Mouse (Mus musculus) gastrocnemius, postnatal 10 days (tissue): ENCODE measurements around the gene Ddx21. TPM values are rescaled to one million over a fixed set of nuclear protein-coding genes. Genes with fewer than 3 reads are reported as not detected.

Experiments
- total RNA-seq, 2 experiments: library from RNA; stranded (reverse); gene quantifications; 2 replicates each; pipeline ENCODE4 v1.2.3; 2021

The Ddx21 gene
- total RNA-seq, 2 experiments from 2014 or later = 32.1 to 37.8 TPM

Other genes starting within 250 kb of the Ddx21 start
- 10 to 100 TPM; 17.8 to 22.5 TPM for gene Hk1, start 222.4 kb downstream of the Ddx21 start, total RNA-seq
- gene Hkdc1, start 179.8 kb downstream of the Ddx21 start, total RNA-seq = under 1 TPM; 0.12 to 0.45 TPM
- gene 4930507D05Rik, start 152.8 kb downstream of the Ddx21 start, total RNA-seq = under 1 TPM in 1 of 2 experiments, not detected in 1; 0.16 TPM
- gene Supv3l1, start 152.5 kb downstream of the Ddx21 start, total RNA-seq = 10 to 100 TPM; 16.7 to 23.9 TPM
- gene Vps26a, start 115.5 kb downstream of the Ddx21 start, total RNA-seq = 10 to 100 TPM; 29.1 to 30.1 TPM
- 10 to 100 TPM; 11.2 to 17.2 TPM for gene Srgn, start 74.8 kb downstream of the Ddx21 start, total RNA-seq
- 10 to 100 TPM; 20.9 to 23.5 TPM for gene Kif1bp, start 23.8 kb downstream of the Ddx21 start, total RNA-seq
- 10 to 100 TPM; 69.5 to 75.6 TPM for gene Ddx50, start 48.9 kb upstream of the Ddx21 start, total RNA-seq
- gene Stox1, start 123.8 kb upstream of the Ddx21 start, total RNA-seq = under 1 TPM; 0.49 to 0.68 TPM
- 10 to 100 TPM; 38.6 to 52.3 TPM for gene Ccar1, start 190.0 kb upstream of the Ddx21 start, total RNA-seq